In the genomic region with DNA sequence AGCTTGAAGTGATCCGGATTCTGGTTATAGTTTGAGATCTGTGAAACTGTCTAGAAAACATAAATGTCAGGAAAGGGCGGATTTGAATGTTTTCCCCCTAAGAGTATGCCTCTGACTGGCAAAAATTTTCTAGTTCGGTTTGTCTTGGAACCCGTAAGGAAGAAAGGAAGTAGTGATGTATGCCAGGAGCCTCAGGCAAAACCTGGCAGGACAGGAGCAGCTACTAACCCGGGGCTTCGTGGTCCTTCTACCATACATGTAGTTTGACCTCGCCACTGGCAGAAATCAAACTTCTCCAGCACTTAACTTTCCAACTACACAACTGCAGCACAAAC, we compare ENCODE assay signal across 8 mouse cellular contexts. TPM values are rescaled to one million over a fixed set of nuclear protein-coding genes. Genes with fewer than 3 reads are reported as not detected.
DNase-seq lines count a peak whose midpoint lies in the region; ATAC-seq and TF ChIP-seq lines count a peak whose summit lies in the region.

No protein-coding gene starts in this region.

- H3K4me1 ChIP-seq in testis, adult 2 months (ENCODE audit: control insufficient read depth, insufficient read depth, low read length), result no peaks in the 10 kb centered on the region; the same call in none of the 2 replicates
- peaks cover 12% of the 10 kb centered on the region for H3K4me1 ChIP-seq in liver, embryonic 11.5 days (replicated peaks; ENCODE audit: control insufficient read depth, insufficient read depth, low read length)

- WGBS in liver, embryonic 11.5 days, result 5% methylated on average over 7 of the region's 7 CpGs

- no peaks in the 10 kb centered on the region for H3K36me3 ChIP-seq in testis, adult 2 months (ENCODE audit: control insufficient read depth, insufficient read depth, low read length)
- H3K36me3 ChIP-seq in liver, embryonic 11.5 days (ENCODE audit: control insufficient read depth, insufficient read depth, low read length), result no peaks in the 10 kb centered on the region

- no peaks in the 10 kb centered on the region for H3K9me3 ChIP-seq in liver, embryonic 11.5 days (ENCODE audit: control insufficient read depth, low read length)

- TF ChIP-seq CTCF in testis, adult 2 months (IDR thresholded peaks at IDR 0.05; ENCODE audit: control insufficient read depth, insufficient read depth, insufficient replicate concordance, low read depth, low read length), result no peak

- no peak for DNase-seq in frontal cortex, adult 2 months (ENCODE audit: extremely low spot score in 1 of 2, low spot score in 1 of 2)
- no peak for DNase-seq in testis, postnatal 14 days (ENCODE audit: low spot score)
- no peak for DNase-seq in liver, embryonic 11.5 days (ENCODE audit: low spot score)
- DNase-seq in right cerebral cortex, adult 2 months (ENCODE audit: low spot score in 2 of 2), result no peak
- no peak for DNase-seq in layer of hippocampus, adult 9-10 months (ENCODE audit: low spot score)

- TF ChIP-seq POLR2A in testis, adult 2 months (IDR thresholded peaks at IDR 0.05; ENCODE audit: control insufficient read depth, low read depth, low read length), result no peak

- H3K9ac ChIP-seq in liver, embryonic 11.5 days (ENCODE audit: low read depth, low read length), result peak overlapping the region; percentile 62

- ATAC-seq in frontal cortex, adult (ENCODE audit: low TSS enrichment), result peak; percentile 55
- ATAC-seq in liver, embryonic 11.5 days (replicated peaks; ENCODE audit: low FRiP score), result no peak
- ATAC-seq in inflammation-experienced regulatory T-cells, adult 6 months, result no peak

- no peaks in the 10 kb centered on the region for H3K27me3 ChIP-seq in testis, adult 2 months (ENCODE audit: control insufficient read depth, insufficient read depth, low read length)
- H3K27me3 ChIP-seq in liver, embryonic 11.5 days (replicated peaks; ENCODE audit: control insufficient read depth, insufficient read depth, low read length), result no peaks in the 10 kb centered on the region

- peak overlapping the region; percentile 91 for H3K27ac ChIP-seq in testis, adult 2 months (ENCODE audit: control insufficient read depth, insufficient read depth, low read depth, low read length)
- peak overlapping the region; percentile 88 for H3K27ac ChIP-seq in liver, embryonic 11.5 days (ENCODE audit: low read depth, low read length)

- H3K4me2 ChIP-seq in liver, embryonic 11.5 days, result peak overlapping the region; percentile 66

- peak overlapping the region; percentile 97 for H3K4me3 ChIP-seq in testis, adult 2 months (ENCODE audit: control insufficient read depth, low read depth, low read length)
- peak overlapping the region; percentile 73 for H3K4me3 ChIP-seq in liver, embryonic 11.5 days (ENCODE audit: low read depth, low read length)

RNA-seq across cellular contexts. Expression of a gene that starts 0.4 kb away (rescaled TPM):
- 14.5 and 15.2 TPM in 2 replicates for polyA plus RNA-seq in frontal cortex, adult 2 months (2012; rRNA removed)
- 2.5 and 3.3 TPM in 2 replicates for polyA plus RNA-seq in testis, adult 2 months (2012; rRNA removed)
- 23.3 and 26.4 TPM in 2 replicates for polyA plus RNA-seq in liver, embryonic 11.5 days (2014; fragmentation: Nextera tagmentation; extraction: Ambion mirVana)
- 10 to 100 TPM; 18.1 to 24.6 (median 21.3) TPM for polyA plus RNA-seq in inflammation-experienced regulatory T-cells, adult 6 months (2017; shearing (Covaris generic))

RNA-seq across cellular contexts. Expression of a gene that starts 8.3 kb away (rescaled TPM):
- polyA plus RNA-seq in frontal cortex, adult 2 months (2012; rRNA removed), result 16.7 and 16.9 TPM in 2 replicates
- 158 and 227 TPM in 2 replicates for polyA plus RNA-seq in testis, adult 2 months (2012; rRNA removed)
- polyA plus RNA-seq in liver, embryonic 11.5 days (2014; fragmentation: Nextera tagmentation; extraction: Ambion mirVana), result 31.2 and 36.9 TPM in 2 replicates
- not detected for polyA plus RNA-seq in inflammation-experienced regulatory T-cells, adult 6 months (2017; shearing (Covaris generic))

Comparison
In these comparisons a context has a peak if more than half of its experiments do, and no peak if none do; other contexts are left out.
1. RNA of a gene that starts 8.3 kb away (polyA plus RNA-seq): 158 to 227 TPM in testis, adult 2 months, 31.2 to 36.9 TPM in liver, embryonic 11.5 days and 16.7 to 16.9 TPM in frontal cortex, adult 2 months; not detected in inflammation-experienced regulatory T-cells, adult 6 months; every median in the first group is over 10 times any median in the second.